Mouse (Mus musculus): ENCODE data around the gene Mtcl1.

Mtcl1 gene

DNA sequence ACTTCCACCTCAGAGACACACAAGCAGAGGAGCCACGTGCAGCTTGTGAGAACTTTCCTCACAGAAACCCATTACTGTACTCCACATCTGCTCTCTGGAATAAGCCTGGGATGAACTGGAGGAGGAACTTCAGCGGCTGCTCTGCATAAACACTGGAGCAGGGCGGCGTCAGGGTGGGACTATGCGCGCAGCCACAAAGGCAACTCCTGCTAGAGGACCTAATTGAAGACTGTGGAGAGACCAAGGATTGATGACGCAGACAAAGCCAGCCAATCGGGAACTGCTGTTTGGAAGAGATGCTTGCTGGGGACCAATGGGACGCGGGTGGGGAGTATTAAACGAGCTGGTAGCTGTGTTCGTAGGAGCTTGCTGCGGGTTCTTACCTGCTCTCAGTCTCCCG is 127.6 kb downstream of the Mtcl1 start:
- DNase-seq: no peak

DNA sequence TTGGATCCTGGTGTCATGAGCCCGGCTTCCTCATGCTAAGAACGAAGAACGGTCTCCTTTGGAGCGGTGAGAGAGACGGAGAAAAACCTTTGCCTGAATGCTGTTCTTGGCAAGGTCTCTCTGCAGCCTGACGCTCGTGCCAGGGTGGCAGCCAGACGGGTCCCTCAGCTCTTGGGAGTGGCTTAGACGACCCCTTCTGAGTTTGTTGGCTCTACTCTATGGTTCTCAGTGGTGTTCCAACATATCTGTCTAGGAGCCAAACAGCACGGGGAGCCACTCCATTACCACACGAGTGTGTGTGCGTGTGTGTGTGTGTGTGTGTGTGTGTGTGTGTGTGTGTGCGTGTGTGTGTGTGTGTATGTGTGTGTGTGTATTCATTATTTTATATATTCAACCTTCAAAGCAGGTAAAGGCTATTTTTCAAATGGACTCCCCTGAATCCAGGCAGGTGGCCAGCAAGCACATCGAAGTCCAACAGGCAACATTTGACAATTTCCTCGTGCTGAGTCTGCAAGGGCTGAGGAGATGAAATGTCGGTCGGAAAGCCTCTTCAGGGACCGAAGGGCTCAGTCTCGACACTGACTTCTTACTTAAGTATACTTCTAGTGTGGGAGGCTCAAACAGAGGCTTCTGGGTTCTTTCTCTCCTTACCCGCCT is 128.7 kb downstream of the Mtcl1 start:
- no peak for DNase-seq

- DNase-seq: no peak
These were observed 131.5 kb downstream of the Mtcl1 start for GRCm38 (mm10) chr17:66318031-66318430.

- DNase-seq: no peak
These were observed 132.0 kb downstream of the Mtcl1 start for GRCm38 (mm10) chr17:66317576-66317975.

- DNase-seq: no peak
These were observed 132.4 kb downstream of the Mtcl1 start for GRCm38 (mm10) chr17:66317156-66317555.

GRCm38 (mm10) chr17:66315451-66315850 is 134.1 kb downstream of the Mtcl1 start:
- no peak for DNase-seq

- DNase-seq: no peak
These were observed 134.8 kb downstream of the Mtcl1 start for GRCm38 (mm10) chr17:66314566-66315285.

- DNase-seq: no peak
These were observed 147.6 kb downstream of the Mtcl1 start for GRCm38 (mm10) chr17:66301906-66302305.

GRCm38 (mm10) chr17:66301267-66301666 is 148.3 kb downstream of the Mtcl1 start:
- no peak for DNase-seq

GRCm38 (mm10) chr17:66297721-66298120 is 151.8 kb downstream of the Mtcl1 start:
- no peak for DNase-seq

GRCm38 (mm10) chr17:66293581-66293980 is 156.0 kb downstream of the Mtcl1 start:
- no peak for DNase-seq

DNA sequence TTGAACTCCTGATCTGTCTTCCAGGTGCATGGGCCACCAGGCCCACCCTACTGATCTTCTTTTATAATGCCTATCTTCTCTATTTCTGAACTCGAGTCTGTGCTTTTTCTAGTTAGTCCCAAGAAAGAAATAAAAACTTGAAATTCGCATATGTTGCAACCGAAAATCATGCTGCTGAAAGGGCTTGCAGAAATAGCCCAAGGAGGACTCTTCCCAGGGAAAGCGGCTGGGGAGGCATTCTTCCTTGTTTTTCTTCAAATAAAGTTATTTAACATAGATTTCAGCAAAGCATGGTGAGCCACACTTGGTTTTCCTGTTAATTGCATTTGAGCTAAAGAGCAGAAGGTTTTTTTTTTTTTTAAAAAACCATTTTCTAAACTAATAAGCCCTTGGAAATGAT is 159.7 kb downstream of the Mtcl1 start:
- DNase-seq: no peak

Data from thymus, postnatal 4 days (tissue).